Mouse (Mus musculus): Measurements from ENCODE around the gene Sardh. TPM values are rescaled to one million over a fixed set of nuclear protein-coding genes. Genes with fewer than 3 reads are reported as not detected.

The Sardh gene
- total RNA-seq (2021): 10 to 100 TPM; 15.3 to 15.6 TPM
- long read RNA-seq, experiment 1, full-length matches to known transcripts: 3 of 4 reads
- long read RNA-seq, experiment 1, partial matches to known transcripts: 0 of 4 reads
- long read RNA-seq, experiment 1, other reads (novel, unspliced or antisense): 1 of 4 reads
- long read RNA-seq, experiment 2, full-length matches to known transcripts: 3 of 8 reads
- long read RNA-seq, experiment 2, partial matches to known transcripts: 3 of 8 reads
- long read RNA-seq, experiment 2, other reads (novel, unspliced or antisense): 2 of 8 reads

- no peak for DNase-seq
- intact Hi-C loops (cut with DNase I): no loop called here
Measured at GRCm38 (mm10) chr2:27248211-27248610, at the start of gene Sardh. TSS of gene Sardh (minus strand) at chr2:27248337.

- DNase-seq: no peak
- intact Hi-C loops (cut with DNase I): no loop called here
Measured at GRCm38 (mm10) chr2:27296656-27297406, 48.7 kb upstream of the Sardh start.

GRCm38 (mm10) chr2:27294777-27295176 lies 46.6 kb upstream of the Sardh start:
- DNase-seq: no peak
- intact Hi-C loops (cut with DNase I): no loop called here

- intact Hi-C loops (cut with DNase I): loop anchor here (1.0 to 5.0 kb wide), 3 partner anchors 139 to 473 kb away; partner anchors contain the start of gene Wdr5
- DNase-seq: peak; percentile 85 to 92
Measured at GRCm38 (mm10) chr2:27289019-27289418, 40.9 kb upstream of the Sardh start.

- no peak for DNase-seq
- intact Hi-C loops (cut with DNase I): loop anchor here (5.0 kb wide), 2 partner anchors 230 to 475 kb away; partner anchors contain the start of gene Wdr5
Measured at GRCm38 (mm10) chr2:27286971-27287710, 39.0 kb upstream of the Sardh start.

- intact Hi-C loops (cut with DNase I): no loop called here
- no peak for DNase-seq
Measured at GRCm38 (mm10) chr2:27284441-27284840, 36.3 kb upstream of the Sardh start.

GRCm38 (mm10) chr2:27281771-27282170 lies 33.6 kb upstream of the Sardh start:
- intact Hi-C loops (cut with DNase I): no loop called here
- DNase-seq: no peak

- intact Hi-C loops (cut with DNase I): no loop called here
- peak; percentile 74 to 85 for DNase-seq
Measured at GRCm38 (mm10) chr2:27280920-27281611, 32.9 kb upstream of the Sardh start.

GRCm38 (mm10) chr2:27278859-27279258 lies 30.7 kb upstream of the Sardh start:
- intact Hi-C loops (cut with DNase I): no loop called here
- no peak for DNase-seq

- DNase-seq: no peak
- intact Hi-C loops (cut with DNase I): no loop called here
Measured at GRCm38 (mm10) chr2:27268325-27268724, 20.2 kb upstream of the Sardh start.

- no peak for DNase-seq
Measured at GRCm38 (mm10) chr2:27265819-27266218, 17.7 kb upstream of the Sardh start.

GRCm38 (mm10) chr2:27262984-27263383 lies 14.8 kb upstream of the Sardh start:
- intact Hi-C loops (cut with DNase I): no loop called here
- no peak for DNase-seq

More at GRCm38 (mm10) chr2:27265819-27266218, 17.7 kb upstream of the Sardh start:
- intact Hi-C loops (cut with DNase I): no loop called here

- DNase-seq: no peak
- intact Hi-C loops (cut with DNase I): no loop called here
Measured at GRCm38 (mm10) chr2:27251434-27251833, 3.3 kb upstream of the Sardh start.

GRCm38 (mm10) chr2:27247487-27247863 lies 662 bp downstream of the Sardh start:
- DNase-seq: no peak
- intact Hi-C loops (cut with DNase I): no loop called here

- peak; percentile 88 to 93 for DNase-seq
- intact Hi-C loops (cut with DNase I): no loop called here
Measured at GRCm38 (mm10) chr2:27246712-27247486, 1.2 kb downstream of the Sardh start.

- intact Hi-C loops (cut with DNase I): no loop called here
- DNase-seq: no peak
Measured at GRCm38 (mm10) chr2:27245947-27246346, 2.2 kb downstream of the Sardh start.

- peak; percentile 77 to 86 for DNase-seq
Measured at GRCm38 (mm10) chr2:27237342-27237741, 10.8 kb downstream of the Sardh start.

GRCm38 (mm10) chr2:27235729-27236128 lies 12.4 kb downstream of the Sardh start:
- peak; percentile 81 to 88 for DNase-seq
- intact Hi-C loops (cut with DNase I): loop anchor here (1.0 to 10.0 kb wide), 5 partner anchors 109 to 588 kb away; partner anchors contain the start of genes Adamtsl2, Stkld1 and Surf4

More at GRCm38 (mm10) chr2:27237342-27237741, 10.8 kb downstream of the Sardh start:
- intact Hi-C loops (cut with DNase I): loop anchor here (1.0 to 10.0 kb wide), 4 partner anchors 159 to 590 kb away; partner anchors contain the start of genes Adamtsl2, Stkld1 and Surf4

GRCm38 (mm10) chr2:27232376-27232775 lies 15.8 kb downstream of the Sardh start:
- intact Hi-C loops (cut with DNase I): loop anchor here (10.0 kb wide), 1 partner anchor 298 kb away; the partner anchor contains the start of genes Stkld1 and Surf4
- DNase-seq: peak; percentile 57 to 58

Measured in heart, postnatal 14 days (tissue).